In genomic region chr10:44267426-44268142, GRCm38 (mm10) we compare ENCODE assay signal across 7 mouse cellular contexts. TPM values are rescaled to one million over a fixed set of nuclear protein-coding genes. Genes with fewer than 3 reads are reported as not detected.
DNase-seq lines count a peak whose midpoint lies in the region; ATAC-seq lines count a peak whose summit lies in the region.

No protein-coding gene starts in this region.

- ATAC-seq in megakaryocyte, adult 5-6 weeks (ENCODE audit: poor library complexity, severe bottlenecking), result peak; percentile 20

- no peaks in the 10 kb centered on the region for H3K9me3 ChIP-seq in hindbrain, embryonic 10.5 days

- H3K27ac ChIP-seq in hindbrain, embryonic 10.5 days, result peak overlapping the region; percentile 97

- 16% methylated on average over 11 of the region's 11 CpGs for WGBS in hindbrain, embryonic 10.5 days

- peaks cover 36% of the 10 kb centered on the region for H3K4me1 ChIP-seq in hindbrain, embryonic 10.5 days (replicated peaks)

- no peaks in the 10 kb centered on the region for H3K27me3 ChIP-seq in hindbrain, embryonic 10.5 days (ENCODE audit: insufficient read depth, poor library complexity, severe bottlenecking)

- peak; percentile 3 for DNase-seq in ovary, postnatal 36 days (ENCODE audit: low spot score)
- DNase-seq in ovary, postnatal 14 days (ENCODE audit: low spot score), result no peak
- peak; percentile 21 for DNase-seq in c-Kit-positive CD71-positive TER-119-positive erythroid progenitor cells, embryonic 14.5 days (ENCODE audit: low spot score)
- DNase-seq in hindbrain, embryonic 10.5 days (ENCODE audit: low spot score), result no peak
- no peak for DNase-seq in layer of hippocampus, postnatal 14 days (ENCODE audit: low spot score in 2 of 2)
- DNase-seq in cerebellum, adult 9-10 months, result no peak

- H3K36me3 ChIP-seq in hindbrain, embryonic 10.5 days, result peaks cover 12% of the 10 kb centered on the region

- H3K4me3 ChIP-seq in hindbrain, embryonic 10.5 days, result peak overlapping the region; percentile 94

RNA-seq across cellular contexts. Expression of gene Atg5, which starts 0.6 kb away (rescaled TPM):
- polyA plus RNA-seq in hindbrain, embryonic 10.5 days (2016; fragmentation: Nextera tagmentation; extraction: Ambion mirVana), result 52.5 and 61.5 TPM in 2 replicates
- total RNA-seq in megakaryocyte, adult 5-6 weeks (2015), result 34.8 and 37.4 TPM in 2 replicates
- 26.1 and 34.7 TPM in 2 replicates for total RNA-seq in megakaryocyte, adult 5-6 weeks (2017)
- 10 to 100 TPM; 22.0 to 22.7 TPM for total RNA-seq in layer of hippocampus, postnatal 14 days (2021)

Comparison
In these comparisons a context has a peak if more than half of its experiments do, and no peak if none do; other contexts are left out.
1. DNase-seq: peak in ovary, postnatal 36 days (single experiment) and c-Kit-positive CD71-positive TER-119-positive erythroid progenitor cells, embryonic 14.5 days (single experiment); none in ovary, postnatal 14 days (single experiment), hindbrain, embryonic 10.5 days (single experiment), layer of hippocampus, postnatal 14 days (0 of 2) and cerebellum, adult 9-10 months (single experiment).